Mouse (Mus musculus): Measurements from ENCODE around the gene Gtf2i. TPM values are rescaled to one million over a fixed set of nuclear protein-coding genes. Genes with fewer than 3 reads are reported as not detected.

Gtf2i gene
- polyA plus RNA-seq, 1 experiment from 2014 or later: 132 TPM

- ATAC-seq (replicated peaks; ENCODE audit: extremely low read depth, insufficient read depth, low FRiP score): no peak
- WGBS: 67% methylated on average over 2 of the region's 2 CpGs
Observed at GRCm38 (mm10) chr5:134265890-134266289, 48.7 kb downstream of the Gtf2i start.

GRCm38 (mm10) chr5:134260001-134260636 lies 54.4 kb downstream of the Gtf2i start:
- H3K4me1 ChIP-seq (ENCODE audit: control insufficient read depth, insufficient read depth, low read length): no peaks in the 10 kb centered on the region
- no peaks in the 10 kb centered on the region for H3K9me3 ChIP-seq (replicated peaks; ENCODE audit: control insufficient read depth, low read length)
- no peak overlapping the region for H3K27ac ChIP-seq (ENCODE audit: low read length)
- no peak for ATAC-seq (replicated peaks; ENCODE audit: extremely low read depth, insufficient read depth, low FRiP score)
- 91% methylated on average over 9 of the region's 9 CpGs for WGBS
- H3K9ac ChIP-seq (ENCODE audit: low read length): no peak overlapping the region
- no peaks in the 10 kb centered on the region for H3K27me3 ChIP-seq (ENCODE audit: control insufficient read depth, insufficient read depth, low read length)
- H3K4me2 ChIP-seq (ENCODE audit: low read depth, low read length): no peak overlapping the region
- peaks cover 85% of the 10 kb centered on the region for H3K36me3 ChIP-seq (ENCODE audit: control insufficient read depth, insufficient read depth)
- no peak overlapping the region for H3K4me3 ChIP-seq (ENCODE audit: low read length)

More at GRCm38 (mm10) chr5:134265890-134266289, 48.7 kb downstream of the Gtf2i start:
- Histone ChIP-seq H3K36me3 (ENCODE audit: control insufficient read depth, insufficient read depth) (peaks cover 82% of the 10 kb centered on the region), H3K4me1 (ENCODE audit: control insufficient read depth, insufficient read depth, low read length) (no peaks in the 10 kb centered on the region), H3K9me3 (replicated peaks; ENCODE audit: control insufficient read depth, low read length) (no peaks in the 10 kb centered on the region), H3K9ac (ENCODE audit: low read length) (no peak overlapping the region), H3K27ac (ENCODE audit: low read length) (peak overlapping the region; percentile 29; the same call in 1 of the 2 replicates), H3K27me3 (ENCODE audit: control insufficient read depth, insufficient read depth, low read length) (no peaks in the 10 kb centered on the region), H3K4me2 (ENCODE audit: low read depth, low read length) (no peak overlapping the region), H3K4me3 (ENCODE audit: low read length) (no peak overlapping the region)

GRCm38 (mm10) chr5:134258934-134259333 lies 55.6 kb downstream of the Gtf2i start:
- Histone ChIP-seq H3K4me1 (ENCODE audit: control insufficient read depth, insufficient read depth, low read length) (no peaks in the 10 kb centered on the region), H3K4me2 (ENCODE audit: low read depth, low read length) (no peak overlapping the region)

GRCm38 (mm10) chr5:134258395-134258794 lies 56.2 kb downstream of the Gtf2i start:
- H3K4me1 ChIP-seq (ENCODE audit: control insufficient read depth, insufficient read depth, low read length): no peaks in the 10 kb centered on the region
- no peak for ATAC-seq (replicated peaks; ENCODE audit: extremely low read depth, insufficient read depth, low FRiP score)
- peaks cover 84% of the 10 kb centered on the region for H3K36me3 ChIP-seq (ENCODE audit: control insufficient read depth, insufficient read depth)
- no peaks in the 10 kb centered on the region for H3K9me3 ChIP-seq (replicated peaks; ENCODE audit: control insufficient read depth, low read length)
- no peak overlapping the region for H3K27ac ChIP-seq (ENCODE audit: low read length)
- no peaks in the 10 kb centered on the region for H3K27me3 ChIP-seq (ENCODE audit: control insufficient read depth, insufficient read depth, low read length)
- H3K4me2 ChIP-seq (ENCODE audit: low read depth, low read length): no peak overlapping the region
- WGBS: 55% methylated on average over 4 of the region's 4 CpGs
- H3K9ac ChIP-seq (ENCODE audit: low read length): no peak overlapping the region
- H3K4me3 ChIP-seq (ENCODE audit: low read length): no peak overlapping the region

More at GRCm38 (mm10) chr5:134258934-134259333, 55.6 kb downstream of the Gtf2i start:
- H3K36me3 ChIP-seq (ENCODE audit: control insufficient read depth, insufficient read depth): peaks cover 84% of the 10 kb centered on the region
- no peaks in the 10 kb centered on the region for H3K9me3 ChIP-seq (replicated peaks; ENCODE audit: control insufficient read depth, low read length)
- H3K9ac ChIP-seq (ENCODE audit: low read length): no peak overlapping the region
- no peak overlapping the region for H3K4me3 ChIP-seq (ENCODE audit: low read length)
- no peaks in the 10 kb centered on the region for H3K27me3 ChIP-seq (ENCODE audit: control insufficient read depth, insufficient read depth, low read length)
- ATAC-seq (replicated peaks; ENCODE audit: extremely low read depth, insufficient read depth, low FRiP score): no peak
- WGBS: 95% methylated on average over 2 of the region's 2 CpGs
- no peak overlapping the region for H3K27ac ChIP-seq (ENCODE audit: low read length)

GRCm38 (mm10) chr5:134257349-134258031 lies 57.1 kb downstream of the Gtf2i start:
- Histone ChIP-seq H3K36me3 (ENCODE audit: control insufficient read depth, insufficient read depth) (peaks cover 81% of the 10 kb centered on the region), H3K4me1 (ENCODE audit: control insufficient read depth, insufficient read depth, low read length) (no peaks in the 10 kb centered on the region), H3K9ac (ENCODE audit: low read length) (no peak overlapping the region), H3K9me3 (replicated peaks; ENCODE audit: control insufficient read depth, low read length) (no peaks in the 10 kb centered on the region), H3K27ac (ENCODE audit: low read length) (no peak overlapping the region), H3K4me2 (ENCODE audit: low read depth, low read length) (no peak overlapping the region), H3K4me3 (ENCODE audit: low read length) (no peak overlapping the region), H3K27me3 (ENCODE audit: control insufficient read depth, insufficient read depth, low read length) (no peaks in the 10 kb centered on the region)
- no peak for ATAC-seq (replicated peaks; ENCODE audit: extremely low read depth, insufficient read depth, low FRiP score)
- WGBS: 78% methylated on average over 13 of the region's 13 CpGs

- Histone ChIP-seq H3K9ac (ENCODE audit: low read length) (no peak overlapping the region), H3K4me3 (ENCODE audit: low read length) (no peak overlapping the region), H3K27me3 (ENCODE audit: control insufficient read depth, insufficient read depth, low read length) (no peaks in the 10 kb centered on the region), H3K36me3 (ENCODE audit: control insufficient read depth, insufficient read depth) (peaks cover 80% of the 10 kb centered on the region), H3K9me3 (replicated peaks; ENCODE audit: control insufficient read depth, low read length) (no peaks in the 10 kb centered on the region), H3K4me2 (ENCODE audit: low read depth, low read length) (no peak overlapping the region), H3K4me1 (ENCODE audit: control insufficient read depth, insufficient read depth, low read length) (no peaks in the 10 kb centered on the region), H3K27ac (ENCODE audit: low read length) (no peak overlapping the region)
- ATAC-seq (replicated peaks; ENCODE audit: extremely low read depth, insufficient read depth, low FRiP score): no peak
- 91% methylated on average over 10 of the region's 10 CpGs for WGBS
Observed at GRCm38 (mm10) chr5:134255294-134255693, 59.3 kb downstream of the Gtf2i start.

GRCm38 (mm10) chr5:134253806-134254205 lies 60.8 kb downstream of the Gtf2i start:
- Histone ChIP-seq H3K36me3 (ENCODE audit: control insufficient read depth, insufficient read depth) (peaks cover 83% of the 10 kb centered on the region), H3K4me2 (ENCODE audit: low read depth, low read length) (no peak overlapping the region), H3K27me3 (ENCODE audit: control insufficient read depth, insufficient read depth, low read length) (no peaks in the 10 kb centered on the region), H3K9me3 (replicated peaks; ENCODE audit: control insufficient read depth, low read length) (no peaks in the 10 kb centered on the region), H3K4me3 (ENCODE audit: low read length) (no peak overlapping the region), H3K4me1 (ENCODE audit: control insufficient read depth, insufficient read depth, low read length) (no peaks in the 10 kb centered on the region), H3K9ac (ENCODE audit: low read length) (no peak overlapping the region), H3K27ac (ENCODE audit: low read length) (no peak overlapping the region)
- ATAC-seq (replicated peaks; ENCODE audit: extremely low read depth, insufficient read depth, low FRiP score): no peak
- 78% methylated on average over 3 of the region's 3 CpGs for WGBS

- no peak for ATAC-seq (replicated peaks; ENCODE audit: extremely low read depth, insufficient read depth, low FRiP score)
- Histone ChIP-seq H3K27ac (ENCODE audit: low read length) (no peak overlapping the region), H3K9me3 (replicated peaks; ENCODE audit: control insufficient read depth, low read length) (no peaks in the 10 kb centered on the region), H3K9ac (ENCODE audit: low read length) (no peak overlapping the region), H3K4me3 (ENCODE audit: low read length) (no peak overlapping the region), H3K27me3 (ENCODE audit: control insufficient read depth, insufficient read depth, low read length) (no peaks in the 10 kb centered on the region), H3K36me3 (ENCODE audit: control insufficient read depth, insufficient read depth) (peaks cover 93% of the 10 kb centered on the region), H3K4me2 (ENCODE audit: low read depth, low read length) (no peak overlapping the region), H3K4me1 (ENCODE audit: control insufficient read depth, insufficient read depth, low read length) (no peaks in the 10 kb centered on the region)
- WGBS: 95% methylated on average over 4 of the region's 4 CpGs
Observed at GRCm38 (mm10) chr5:134251083-134251482, 63.5 kb downstream of the Gtf2i start.

- Histone ChIP-seq H3K4me3 (ENCODE audit: low read length) (no peak overlapping the region), H3K9ac (ENCODE audit: low read length) (no peak overlapping the region), H3K27me3 (ENCODE audit: control insufficient read depth, insufficient read depth, low read length) (no peaks in the 10 kb centered on the region), H3K4me1 (ENCODE audit: control insufficient read depth, insufficient read depth, low read length) (no peaks in the 10 kb centered on the region), H3K4me2 (ENCODE audit: low read depth, low read length) (no peak overlapping the region), H3K27ac (ENCODE audit: low read length) (no peak overlapping the region), H3K36me3 (ENCODE audit: control insufficient read depth, insufficient read depth) (peaks cover 93% of the 10 kb centered on the region), H3K9me3 (replicated peaks; ENCODE audit: control insufficient read depth, low read length) (no peaks in the 10 kb centered on the region)
- no peak for ATAC-seq (replicated peaks; ENCODE audit: extremely low read depth, insufficient read depth, low FRiP score)
- WGBS: 85% methylated on average over 3 of the region's 3 CpGs
Observed at GRCm38 (mm10) chr5:134250601-134251000, 64.0 kb downstream of the Gtf2i start.

Measured in heart, embryonic 16.5 days (tissue).